Mouse (Mus musculus): ENCODE measurements around the gene Mid1. TPM values are rescaled to one million over a fixed set of nuclear protein-coding genes. Genes with fewer than 3 reads are reported as not detected.

Mid1 gene
- total and polyA plus RNA-seq, 2 experiments from 2014 or later = 3.8 to 8.5 TPM

DNA sequence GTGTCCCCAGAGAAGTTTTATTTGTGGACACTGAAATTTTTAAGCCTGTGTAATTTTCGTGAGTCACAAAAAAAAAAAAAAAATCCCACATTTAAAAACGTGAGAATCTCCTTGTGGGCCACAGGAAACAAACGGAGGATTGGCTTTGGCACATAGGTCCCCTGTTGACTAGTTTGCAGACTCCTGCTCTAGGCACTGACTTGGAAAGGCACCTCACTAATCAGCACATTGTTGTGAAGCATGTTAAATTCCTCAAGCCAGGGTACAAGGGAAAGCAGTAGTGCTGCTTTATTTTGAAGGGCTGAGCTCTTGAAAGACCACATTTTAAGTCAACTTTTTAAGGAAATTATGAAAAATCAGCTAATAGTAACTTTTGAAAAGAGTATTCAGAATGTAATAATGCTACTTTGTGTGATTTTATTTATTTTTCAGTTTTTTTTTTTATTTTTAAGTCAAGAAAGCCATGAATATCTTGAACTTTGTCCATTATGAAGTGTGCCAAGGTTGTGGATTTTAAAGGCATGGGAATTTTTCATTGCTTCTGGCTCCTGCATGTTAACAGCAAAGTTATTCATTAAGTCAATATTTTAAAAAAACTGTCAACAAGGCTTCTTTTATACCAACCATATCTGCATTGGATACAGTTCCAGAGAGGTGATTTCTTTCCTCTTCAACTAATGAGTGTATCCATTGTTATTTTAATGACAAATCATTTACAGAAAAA lies 214.4 kb downstream of the Mid1 start:
- H3K27ac ChIP-seq = no peak overlapping the region
- no peaks in the 10 kb centered on the region for H3K36me3 ChIP-seq (ENCODE audit: insufficient read depth, low read length)
- H3K9me3 ChIP-seq (ENCODE audit: low read length) = no peaks in the 10 kb centered on the region
- H3K4me1 ChIP-seq (ENCODE audit: insufficient read depth, low read length) = no peaks in the 10 kb centered on the region
- H3K4me2 ChIP-seq (ENCODE audit: low read depth, low read length) = no peak overlapping the region
- no peak overlapping the region for H3K4me3 ChIP-seq (ENCODE audit: low read length)
- no peaks in the 10 kb centered on the region for H3K27me3 ChIP-seq (ENCODE audit: insufficient read depth, low read length)
- ATAC-seq (no peak), DNase-seq (ENCODE audit: low spot score) (no peak)
- no peak overlapping the region for H3K9ac ChIP-seq (replicated peaks; ENCODE audit: low read length)
- TF ChIP-seq CTCF (IDR thresholded peaks at IDR 0.05; ENCODE audit: low read depth) = no peak
- WGBS = 30% methylated on average over 3 of the region's 3 CpGs

- Histone ChIP-seq H3K36me3 (ENCODE audit: insufficient read depth, low read length) (no peaks in the 10 kb centered on the region), H3K4me2 (ENCODE audit: low read depth, low read length) (no peak overlapping the region), H3K4me3 (ENCODE audit: low read length) (no peak overlapping the region), H3K9ac (replicated peaks; ENCODE audit: low read length) (no peak overlapping the region), H3K27me3 (ENCODE audit: insufficient read depth, low read length) (no peaks in the 10 kb centered on the region), H3K9me3 (ENCODE audit: low read length) (no peaks in the 10 kb centered on the region), H3K27ac (no peak overlapping the region), H3K4me1 (ENCODE audit: insufficient read depth, low read length) (no peaks in the 10 kb centered on the region)
- ATAC-seq (no peak), DNase-seq (ENCODE audit: low spot score) (no peak)
- no peak for TF ChIP-seq CTCF (IDR thresholded peaks at IDR 0.05; ENCODE audit: low read depth)
Measured at GRCm38 (mm10) chrX:169902860-169903259, 217.9 kb downstream of the Mid1 start.

GRCm38 (mm10) chrX:169903656-169904055 lies 218.7 kb downstream of the Mid1 start:
- DNase-seq (ENCODE audit: low spot score) (no peak), ATAC-seq (no peak)
- Histone ChIP-seq H3K27me3 (ENCODE audit: insufficient read depth, low read length) (no peaks in the 10 kb centered on the region), H3K9me3 (ENCODE audit: low read length) (no peaks in the 10 kb centered on the region), H3K36me3 (ENCODE audit: insufficient read depth, low read length) (no peaks in the 10 kb centered on the region), H3K9ac (replicated peaks; ENCODE audit: low read length) (no peak overlapping the region), H3K4me1 (ENCODE audit: insufficient read depth, low read length) (no peaks in the 10 kb centered on the region), H3K4me2 (ENCODE audit: low read depth, low read length) (no peak overlapping the region), H3K4me3 (ENCODE audit: low read length) (no peak overlapping the region), H3K27ac (no peak overlapping the region)
- no peak for TF ChIP-seq CTCF (IDR thresholded peaks at IDR 0.05; ENCODE audit: low read depth)
- WGBS = 54% methylated on average over 2 of the region's 2 CpGs

- peak; percentile 14 for DNase-seq (ENCODE audit: low spot score)
- no peak overlapping the region for H3K27ac ChIP-seq
- 0 out of 2 replicates have a peak overlapping the region, but pooled peaks have one; percentile 7 for H3K4me2 ChIP-seq (ENCODE audit: low read depth, low read length)
- H3K4me3 ChIP-seq (ENCODE audit: low read length) = no peak overlapping the region
- no peaks in the 10 kb centered on the region for H3K4me1 ChIP-seq (ENCODE audit: insufficient read depth, low read length)
- no peaks in the 10 kb centered on the region for H3K9me3 ChIP-seq (ENCODE audit: low read length)
- H3K9ac ChIP-seq (replicated peaks; ENCODE audit: low read length) = no peak overlapping the region
- WGBS = 21% methylated on average over 5 of the region's 5 CpGs
- no peak for ATAC-seq
- TF ChIP-seq CTCF (IDR thresholded peaks at IDR 0.05; ENCODE audit: low read depth) = no peak
- no peaks in the 10 kb centered on the region for H3K27me3 ChIP-seq (ENCODE audit: insufficient read depth, low read length)
- H3K36me3 ChIP-seq (ENCODE audit: insufficient read depth, low read length) = no peaks in the 10 kb centered on the region
Measured at GRCm38 (mm10) chrX:169906054-169906508, 221.1 kb downstream of the Mid1 start.

- H3K9ac ChIP-seq (replicated peaks; ENCODE audit: low read length) = no peak overlapping the region
- no peaks in the 10 kb centered on the region for H3K27me3 ChIP-seq (ENCODE audit: insufficient read depth, low read length)
- H3K36me3 ChIP-seq (ENCODE audit: insufficient read depth, low read length) = no peaks in the 10 kb centered on the region
- no peak overlapping the region for H3K4me3 ChIP-seq (ENCODE audit: low read length)
- ATAC-seq = no peak
- no peaks in the 10 kb centered on the region for H3K4me1 ChIP-seq (ENCODE audit: insufficient read depth, low read length)
- 79% methylated on average over 2 of the region's 2 CpGs for WGBS
- H3K9me3 ChIP-seq (ENCODE audit: low read length) = no peaks in the 10 kb centered on the region
- no peak overlapping the region for H3K27ac ChIP-seq
- no peak for TF ChIP-seq CTCF (IDR thresholded peaks at IDR 0.05; ENCODE audit: low read depth)
- DNase-seq (ENCODE audit: low spot score) = no peak
- no peak overlapping the region for H3K4me2 ChIP-seq (ENCODE audit: low read depth, low read length)
Measured at GRCm38 (mm10) chrX:169909898-169910297, 224.9 kb downstream of the Mid1 start.

GRCm38 (mm10) chrX:169915738-169916137 lies 230.7 kb downstream of the Mid1 start:
- TF ChIP-seq CTCF (IDR thresholded peaks at IDR 0.05; ENCODE audit: low read depth) = no peak
- no peak for ATAC-seq
- H3K36me3 ChIP-seq (ENCODE audit: insufficient read depth, low read length) = no peaks in the 10 kb centered on the region
- no peak for DNase-seq (ENCODE audit: low spot score)
- no peaks in the 10 kb centered on the region for H3K4me1 ChIP-seq (ENCODE audit: insufficient read depth, low read length)
- no peak overlapping the region for H3K9ac ChIP-seq (replicated peaks; ENCODE audit: low read length)
- peaks cover 5% of the 10 kb centered on the region; the same call in 1 of the 2 replicates for H3K27me3 ChIP-seq (ENCODE audit: insufficient read depth, low read length)
- no peak overlapping the region for H3K27ac ChIP-seq
- 87% methylated on average over 6 of the region's 6 CpGs for WGBS
- H3K9me3 ChIP-seq (ENCODE audit: low read length) = no peaks in the 10 kb centered on the region
- no peak overlapping the region for H3K4me2 ChIP-seq (ENCODE audit: low read depth, low read length)
- no peak overlapping the region for H3K4me3 ChIP-seq (ENCODE audit: low read length)

DNA sequence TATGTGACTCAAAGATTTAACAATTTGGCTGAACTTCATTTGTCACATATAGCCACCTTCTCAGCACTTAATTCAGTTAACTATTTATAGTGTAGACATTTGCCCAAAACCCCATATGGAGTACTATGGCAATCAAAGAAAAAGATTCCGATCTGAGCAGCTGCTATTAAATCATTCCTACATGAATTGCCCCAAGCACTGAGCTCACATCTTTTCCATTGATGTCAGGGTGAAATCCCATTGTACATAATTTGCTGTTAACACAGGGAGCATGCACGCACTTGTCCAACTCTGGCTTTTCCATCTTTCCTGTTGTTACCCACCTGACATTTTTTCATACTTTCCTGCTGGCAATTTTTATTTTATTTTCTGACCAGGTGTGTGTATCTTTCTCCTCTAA lies 237.5 kb downstream of the Mid1 start:
- H3K36me3 ChIP-seq (ENCODE audit: insufficient read depth, low read length) = no peaks in the 10 kb centered on the region
- ATAC-seq = no peak
- peaks cover 6% of the 10 kb centered on the region; the same call in 1 of the 2 replicates for H3K27me3 ChIP-seq (ENCODE audit: insufficient read depth, low read length)
- no peak for TF ChIP-seq CTCF (IDR thresholded peaks at IDR 0.05; ENCODE audit: low read depth)
- H3K9me3 ChIP-seq (ENCODE audit: low read length) = no peaks in the 10 kb centered on the region
- H3K27ac ChIP-seq = no peak overlapping the region
- WGBS = 62% methylated on average over 2 of the region's 2 CpGs
- DNase-seq (ENCODE audit: low spot score) = no peak
- no peak overlapping the region for H3K9ac ChIP-seq (replicated peaks; ENCODE audit: low read length)
- no peaks in the 10 kb centered on the region for H3K4me1 ChIP-seq (ENCODE audit: insufficient read depth, low read length)
- no peak overlapping the region for H3K4me3 ChIP-seq (ENCODE audit: low read length)
- H3K4me2 ChIP-seq (ENCODE audit: low read depth, low read length) = no peak overlapping the region
